Comparison of ENCODE assay signal across 19 mouse cellular contexts in genomic region chr5:52354441-52354840, GRCm38 (mm10). TPM values are rescaled to one million over a fixed set of nuclear protein-coding genes. Genes with fewer than 3 reads are reported as not detected.
DNase-seq lines count a peak whose midpoint lies in the region; ATAC-seq and TF ChIP-seq lines count a peak whose summit lies in the region.
"Had no signal": no experiment of that assay in that cellular context is flagged by ENCODE, and none has a peak within 500 bp of the region (broad histone marks: within the 10 kb centered on the region; RNA-seq: fewer than 3 reads in every experiment).

No protein-coding gene starts in this region.

- H3K27me3 ChIP-seq in lung, embryonic 14.5 days (ENCODE audit: insufficient read depth, low read length): no peaks in the 10 kb centered on the region
- H3K27me3 ChIP-seq in lung, postnatal 0 days (replicated peaks; ENCODE audit: insufficient read depth, low read length): no peaks in the 10 kb centered on the region
- H3K27me3 ChIP-seq in forebrain, embryonic 16.5 days (replicated peaks; ENCODE audit: control insufficient read depth, insufficient read depth, low read length): no peaks in the 10 kb centered on the region
- H3K27me3 ChIP-seq: embryonic facial prominence, embryonic 15.5 days; liver, embryonic 15.5 days had no signal

- no peaks in the 10 kb centered on the region for H3K36me3 ChIP-seq in lung, embryonic 14.5 days (ENCODE audit: insufficient read depth)
- H3K36me3 ChIP-seq in lung, postnatal 0 days (ENCODE audit: insufficient read depth, low read length): no peaks in the 10 kb centered on the region
- no peaks in the 10 kb centered on the region for H3K36me3 ChIP-seq in forebrain, embryonic 16.5 days (ENCODE audit: control insufficient read depth, insufficient read depth)
- H3K36me3 ChIP-seq: embryonic facial prominence, embryonic 15.5 days; heart, embryonic 10.5 days; liver, embryonic 15.5 days had no signal

- no peak overlapping the region for H3K27ac ChIP-seq in lung, embryonic 14.5 days (ENCODE audit: low read depth)
- H3K27ac ChIP-seq in lung, postnatal 0 days (ENCODE audit: low read length): no peak overlapping the region
- no peak overlapping the region for H3K27ac ChIP-seq in forebrain, embryonic 16.5 days (ENCODE audit: low read length)
- H3K27ac ChIP-seq: embryonic facial prominence, embryonic 15.5 days; heart, embryonic 10.5 days; liver, embryonic 15.5 days had no signal

- peak; percentile 25 to 53 for DNase-seq in cerebellum, postnatal 25 days
- no peak for DNase-seq in cerebellum, adult 11-12 months
- DNase-seq in lung, embryonic 14.5 days: peak; percentile 76
- DNase-seq in lung, adult 2 months: no peak
- DNase-seq in lung, postnatal 0 days (ENCODE audit: low spot score): peak; percentile 48
- DNase-seq in thymus, postnatal 14 days: no peak
- DNase-seq: B cell, adult 2 months; kidney, postnatal 36 days; midbrain, embryonic 14.5 days; retina, postnatal 1 day; right cerebral cortex, postnatal 25 days had no signal

- H3K9me3 ChIP-seq in lung, embryonic 14.5 days (ENCODE audit: low read depth, low read length): no peaks in the 10 kb centered on the region
- no peaks in the 10 kb centered on the region for H3K9me3 ChIP-seq in lung, postnatal 0 days (ENCODE audit: low read length)
- H3K9me3 ChIP-seq in forebrain, embryonic 16.5 days (ENCODE audit: control insufficient read depth, low read length): no peaks in the 10 kb centered on the region
- H3K9me3 ChIP-seq: embryonic facial prominence, embryonic 15.5 days; heart, embryonic 10.5 days; liver, embryonic 15.5 days had no signal

- no peak overlapping the region for H3K4me3 ChIP-seq in lung, embryonic 14.5 days (ENCODE audit: low read depth, low read length)
- no peak overlapping the region for H3K4me3 ChIP-seq in lung, adult 2 months (replicated peaks; ENCODE audit: extremely low read depth, low read depth, low read length)
- no peak overlapping the region for H3K4me3 ChIP-seq in lung, postnatal 0 days (ENCODE audit: low read depth, low read length)
- no peak overlapping the region for H3K4me3 ChIP-seq in forebrain, embryonic 16.5 days (replicated peaks; ENCODE audit: low read length)
- H3K4me3 ChIP-seq: embryonic facial prominence, embryonic 15.5 days; heart, embryonic 10.5 days; liver, embryonic 15.5 days had no signal

- WGBS in lung, embryonic 14.5 days: 23% methylated on average over 4 of the region's 4 CpGs
- 40% methylated on average over 4 of the region's 4 CpGs for WGBS in lung, adult 2 months
- 39% methylated on average over 4 of the region's 4 CpGs for WGBS in lung, postnatal 0 days
- 71% methylated on average over 4 of the region's 4 CpGs for WGBS in forebrain, embryonic 16.5 days

- no peaks in the 10 kb centered on the region for H3K4me1 ChIP-seq in lung, embryonic 14.5 days (ENCODE audit: insufficient read depth)
- no peaks in the 10 kb centered on the region for H3K4me1 ChIP-seq in lung, adult 2 months (ENCODE audit: control insufficient read depth, insufficient read depth, low read length)
- no peaks in the 10 kb centered on the region for H3K4me1 ChIP-seq in lung, postnatal 0 days (ENCODE audit: insufficient read depth, low read depth, low read length)
- H3K4me1 ChIP-seq in forebrain, embryonic 16.5 days (replicated peaks; ENCODE audit: control insufficient read depth, insufficient read depth, low read length): no peaks in the 10 kb centered on the region
- H3K4me1 ChIP-seq: heart, embryonic 10.5 days had no signal

- TF ChIP-seq CTCF in lung, embryonic 14.5 days (IDR thresholded peaks at IDR 0.05; ENCODE audit: low read depth): no peak
- TF ChIP-seq CTCF in lung, adult 2 months (IDR thresholded peaks at IDR 0.05; ENCODE audit: insufficient read depth, low read length): no peak
- TF ChIP-seq CTCF in lung, postnatal 0 days (IDR thresholded peaks at IDR 0.05): no peak

- H3K4me2 ChIP-seq in lung, embryonic 14.5 days: no peak overlapping the region
- H3K4me2 ChIP-seq in lung, postnatal 0 days (replicated peaks; ENCODE audit: low read depth, low read length): no peak overlapping the region
- no peak overlapping the region for H3K4me2 ChIP-seq in forebrain, embryonic 16.5 days (ENCODE audit: low read length)
- H3K4me2 ChIP-seq: embryonic facial prominence, embryonic 15.5 days; liver, embryonic 15.5 days had no signal

- TF ChIP-seq POLR2A in lung, adult 2 months (IDR thresholded peaks at IDR 0.05; ENCODE audit: borderline replicate concordance, extremely low read depth, low read depth, low read length): no peak

- TF ChIP-seq EP300 in lung, postnatal 0 days (IDR thresholded peaks at IDR 0.05): 0 out of 2 replicates have a peak, but pooled peaks have one; percentile 15

- peak; percentile 88 for ATAC-seq in lung, embryonic 14.5 days (ENCODE audit: insufficient read depth)
- peak; percentile 70 for ATAC-seq in lung, postnatal 0 days
- ATAC-seq in forebrain, embryonic 16.5 days: no peak
- ATAC-seq: activated CD4-positive, CD25-positive, alpha-beta regulatory T cell, adult 4 months; forebrain, embryonic 14.5 days; hindbrain, embryonic 16.5 days; intestine, embryonic 16.5 days had no signal

- H3K9ac ChIP-seq in lung, embryonic 14.5 days: no peak overlapping the region
- no peak overlapping the region for H3K9ac ChIP-seq in lung, postnatal 0 days (replicated peaks; ENCODE audit: low read depth)
- H3K9ac ChIP-seq in forebrain, embryonic 16.5 days (replicated peaks; ENCODE audit: low read depth, low read length): no peak overlapping the region
- H3K9ac ChIP-seq: embryonic facial prominence, embryonic 15.5 days; liver, embryonic 15.5 days had no signal

RNA-seq across cellular contexts. Expression of gene Sod3, which starts 9.2 kb away (rescaled TPM):
- polyA plus RNA-seq in lung, embryonic 14.5 days (2014; fragmentation: Nextera tagmentation; extraction: Ambion mirVana): 0.26 and 0.53 TPM in 2 replicates
- polyA plus RNA-seq in lung, adult 2 months (2012; rRNA removed): 293 and 326 TPM in 2 replicates
- 11.9 and 16.8 TPM in 2 replicates for polyA plus RNA-seq in lung, postnatal 0 days (2015; fragmentation: Nextera tagmentation; extraction: Ambion mirVana)
- 1.4 and 1.8 TPM in 2 replicates for polyA plus RNA-seq in forebrain, embryonic 16.5 days (2015; fragmentation: Nextera tagmentation; extraction: Ambion mirVana)

Comparison
In these comparisons a context has a peak if more than half of its experiments do, and no peak if none do; other contexts are left out.
1. DNase-seq: peak in cerebellum, postnatal 25 days (2 of 2), lung, embryonic 14.5 days (single experiment) and lung, postnatal 0 days (single experiment); none in cerebellum, adult 11-12 months (single experiment), lung, adult 2 months (single experiment) and thymus, postnatal 14 days (single experiment).
2. RNA of gene Sod3, which starts 9.2 kb away (polyA plus RNA-seq): 293 to 326 TPM in lung, adult 2 months; 11.9 to 16.8 TPM in lung, postnatal 0 days, 1.4 to 1.8 TPM in forebrain, embryonic 16.5 days and 0.26 to 0.53 TPM in lung, embryonic 14.5 days; every median in the first group is over 10 times any median in the second.